Mouse (Mus musculus) intestine, embryonic 15.5 days (tissue): Measurements from ENCODE around the gene 1110008P14Rik. TPM values are rescaled to one million over a fixed set of nuclear protein-coding genes. Genes with fewer than 3 reads are reported as not detected.

Experiments
- ATAC-seq: fragments of 200-750 bp; cut with Nextera tagmentation; 2 replicates; pipeline ENCODE4 v1.8.0; 2017; ENCODE audit warnings: moderate TSS enrichment, moderate library complexity
- H3K27ac ChIP-seq: fragments of 300-500 bp; sonication (generic); 2 replicates; pipeline ENCODE4 v1.5.1; 2015; ENCODE audit warnings: mild to moderate bottlenecking, inconsistent platforms
- H3K27me3 ChIP-seq: fragments of 300-500 bp; sonication (generic); replicated peaks from 2 replicates; pipeline ENCODE4 v1.6.1; 2015; ENCODE audit warnings: inconsistent platforms
- H3K36me3 ChIP-seq: fragments of 300-500 bp; sonication (generic); 2 replicates; pipeline ENCODE4 v1.6.1; 2015; ENCODE audit warnings: inconsistent platforms
- H3K4me1 ChIP-seq: fragments of 300-500 bp; sonication (generic); replicated peaks from 2 replicates; pipeline ENCODE4 v1.6.1; 2015; ENCODE audit warnings: inconsistent platforms
- H3K4me2 ChIP-seq: fragments of 300-500 bp; sonication (generic); replicated peaks from 2 replicates; pipeline ENCODE4 v1.6.1; 2015; ENCODE audit warnings: mild to moderate bottlenecking, inconsistent platforms
- H3K4me3 ChIP-seq: fragments of 300-500 bp; sonication (generic); replicated peaks from 2 replicates; pipeline ENCODE4 v1.5.1; 2015; ENCODE audit warnings: inconsistent platforms
- H3K9ac ChIP-seq: fragments of 300-500 bp; sonication (generic); 2 replicates; pipeline ENCODE4 v1.6.1; 2015; ENCODE audit warnings: inconsistent platforms
- H3K9me3 ChIP-seq: fragments of 300-500 bp; sonication (generic); 2 replicates; pipeline ENCODE4 v1.6.1; 2016; ENCODE audit warnings: inconsistent platforms
- whole genome bisulfite sequencing: fragments of 180-500 bp; shearing (Covaris S2); methylation state at CpG from one replicate; pipeline ENCODE4 v1.1.7; 2015; 5-methylcytosine and 5-hydroxymethylcytosine counted together
- polyA plus RNA-seq: library from polyadenylated mRNA; unstranded; fragments of >200 nt; fragmentation: Nextera tagmentation; extraction: Ambion mirVana; gene quantifications from 2 replicates; pipeline ENCODE4 v1.2.1, GENCODE M21; 2015

Gene 1110008P14Rik
- polyA plus RNA-seq, 1 experiment from 2014 or later, result 38.6 TPM

GRCm38 (mm10) chr2:32420066-32420608 is 38.4 kb upstream of the 1110008P14Rik start:
- WGBS, result 87% methylated on average over 12 of the region's 12 CpGs
- no peak overlapping the region for H3K27ac ChIP-seq
- ATAC-seq, result no peak
- no peaks in the 10 kb centered on the region for H3K9me3 ChIP-seq
- H3K36me3 ChIP-seq, result peaks cover 39% of the 10 kb centered on the region
- no peak overlapping the region for H3K9ac ChIP-seq
- H3K4me2 ChIP-seq, result no peak overlapping the region
- no peaks in the 10 kb centered on the region for H3K27me3 ChIP-seq
- peaks cover 23% of the 10 kb centered on the region for H3K4me1 ChIP-seq
- no peak overlapping the region for H3K4me3 ChIP-seq

DNA sequence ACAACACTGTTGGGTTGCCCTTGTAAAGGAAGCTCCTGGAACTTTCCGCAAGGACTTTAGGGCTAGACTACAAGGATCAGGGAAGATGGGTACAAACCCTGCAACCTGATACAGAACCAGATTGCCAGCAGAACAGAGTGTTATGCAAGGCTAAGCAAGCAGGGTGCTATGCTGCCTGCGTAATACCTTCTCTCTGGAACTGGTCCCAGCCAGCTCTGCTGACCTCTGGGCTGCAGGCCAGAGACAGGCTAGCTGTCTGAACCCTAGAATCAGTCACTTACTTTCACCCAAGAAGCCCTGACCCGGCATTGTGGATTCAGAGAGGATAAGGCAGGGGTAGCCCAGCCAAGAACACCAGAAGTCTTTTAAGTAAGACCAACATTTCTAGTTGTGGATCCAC is 37.6 kb upstream of the 1110008P14Rik start:
- Histone ChIP-seq H3K27me3 (no peaks in the 10 kb centered on the region), H3K4me2 (no peak overlapping the region), H3K9ac (no peak overlapping the region), H3K36me3 (peaks cover 41% of the 10 kb centered on the region), H3K9me3 (no peaks in the 10 kb centered on the region), H3K4me1 (peaks cover 15% of the 10 kb centered on the region), H3K4me3 (no peak overlapping the region), H3K27ac (no peak overlapping the region)
- 87% methylated on average over 3 of the region's 3 CpGs for WGBS
- no peak for ATAC-seq

GRCm38 (mm10) chr2:32418430-32419151 is 36.9 kb upstream of the 1110008P14Rik start:
- whole genome bisulfite sequencing, result 76% methylated on average over 12 of the region's 12 CpGs
- Histone ChIP-seq H3K9ac (no peak overlapping the region), H3K27ac (no peak overlapping the region)

GRCm38 (mm10) chr2:32417486-32417885 is 35.7 kb upstream of the 1110008P14Rik start:
- no peak overlapping the region for H3K4me2 ChIP-seq
- no peak overlapping the region for H3K4me3 ChIP-seq
- H3K9ac ChIP-seq, result no peak overlapping the region
- H3K36me3 ChIP-seq, result peaks cover 46% of the 10 kb centered on the region
- WGBS, result 86% methylated on average over 8 of the region's 8 CpGs
- no peaks in the 10 kb centered on the region for H3K9me3 ChIP-seq
- no peak for ATAC-seq
- no peaks in the 10 kb centered on the region; the same call in 1 of the 2 replicates for H3K4me1 ChIP-seq
- H3K27me3 ChIP-seq, result no peaks in the 10 kb centered on the region
- no peak overlapping the region for H3K27ac ChIP-seq

More at GRCm38 (mm10) chr2:32418430-32419151, 36.9 kb upstream of the 1110008P14Rik start:
- Histone ChIP-seq H3K4me1 (peaks cover 10% of the 10 kb centered on the region), H3K9me3 (no peaks in the 10 kb centered on the region), H3K36me3 (peaks cover 46% of the 10 kb centered on the region), H3K4me2 (no peak overlapping the region), H3K27me3 (no peaks in the 10 kb centered on the region), H3K4me3 (no peak overlapping the region)
- peak; percentile 48; the same call in 1 of the 2 replicates for ATAC-seq

GRCm38 (mm10) chr2:32416556-32416955 is 34.8 kb upstream of the 1110008P14Rik start:
- no peak overlapping the region for H3K4me2 ChIP-seq
- H3K27ac ChIP-seq, result no peak overlapping the region
- H3K9me3 ChIP-seq, result no peaks in the 10 kb centered on the region
- ATAC-seq, result no peak
- no peaks in the 10 kb centered on the region for H3K4me1 ChIP-seq
- H3K9ac ChIP-seq, result no peak overlapping the region
- no peak overlapping the region for H3K4me3 ChIP-seq
- H3K36me3 ChIP-seq, result peaks cover 46% of the 10 kb centered on the region
- 79% methylated on average over 2 of the region's 2 CpGs for WGBS
- H3K27me3 ChIP-seq, result no peaks in the 10 kb centered on the region

DNA sequence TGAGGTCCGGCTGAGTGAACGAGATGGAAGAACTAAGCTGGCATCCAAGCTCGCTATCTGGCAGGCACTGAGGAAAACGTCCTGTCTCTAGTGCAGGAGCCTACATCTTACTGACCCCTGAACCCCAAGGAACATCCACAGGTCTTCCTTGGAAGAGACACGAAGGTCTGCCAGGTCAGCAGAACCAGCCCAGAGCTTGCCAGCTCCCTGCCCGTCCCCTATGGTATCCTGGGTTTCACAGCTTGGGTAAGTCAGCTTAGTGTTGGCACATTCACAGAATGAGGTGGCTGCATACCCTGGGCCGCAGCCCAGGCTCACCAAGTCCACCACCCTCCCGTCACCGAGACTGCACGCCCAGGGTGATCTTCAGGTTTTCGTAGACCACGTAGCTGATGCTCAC is 34.1 kb upstream of the 1110008P14Rik start:
- H3K36me3 ChIP-seq, result peaks cover 46% of the 10 kb centered on the region
- no peak overlapping the region for H3K27ac ChIP-seq
- no peak overlapping the region for H3K4me2 ChIP-seq
- ATAC-seq, result no peak
- no peaks in the 10 kb centered on the region for H3K4me1 ChIP-seq
- no peaks in the 10 kb centered on the region for H3K27me3 ChIP-seq
- no peaks in the 10 kb centered on the region for H3K9me3 ChIP-seq
- 91% methylated on average over 12 of the region's 12 CpGs for WGBS
- H3K4me3 ChIP-seq, result no peak overlapping the region
- H3K9ac ChIP-seq, result no peak overlapping the region

GRCm38 (mm10) chr2:32413936-32414335 is 32.2 kb upstream of the 1110008P14Rik start:
- H3K9ac ChIP-seq, result no peak overlapping the region
- no peak overlapping the region for H3K27ac ChIP-seq
- 0 out of 2 replicates have a peak, but pooled peaks cover 4% of the 10 kb centered on the region for H3K4me1 ChIP-seq
- H3K4me2 ChIP-seq, result no peak overlapping the region
- no peaks in the 10 kb centered on the region for H3K27me3 ChIP-seq
- 36% methylated on average over 5 of the region's 5 CpGs for WGBS
- no peak overlapping the region for H3K4me3 ChIP-seq
- H3K9me3 ChIP-seq, result no peaks in the 10 kb centered on the region
- no peak for ATAC-seq
- peaks cover 36% of the 10 kb centered on the region for H3K36me3 ChIP-seq

GRCm38 (mm10) chr2:32412742-32413531 is 31.2 kb upstream of the 1110008P14Rik start:
- ATAC-seq, result no peak
- Histone ChIP-seq H3K36me3 (peaks cover 33% of the 10 kb centered on the region), H3K27ac (no peak overlapping the region), H3K4me2 (no peak overlapping the region), H3K4me3 (no peak overlapping the region), H3K9me3 (no peaks in the 10 kb centered on the region), H3K27me3 (no peaks in the 10 kb centered on the region), H3K4me1 (0 out of 2 replicates have a peak, but pooled peaks cover 5% of the 10 kb centered on the region), H3K9ac (no peak overlapping the region)
- WGBS, result 84% methylated on average over 6 of the region's 6 CpGs

DNA sequence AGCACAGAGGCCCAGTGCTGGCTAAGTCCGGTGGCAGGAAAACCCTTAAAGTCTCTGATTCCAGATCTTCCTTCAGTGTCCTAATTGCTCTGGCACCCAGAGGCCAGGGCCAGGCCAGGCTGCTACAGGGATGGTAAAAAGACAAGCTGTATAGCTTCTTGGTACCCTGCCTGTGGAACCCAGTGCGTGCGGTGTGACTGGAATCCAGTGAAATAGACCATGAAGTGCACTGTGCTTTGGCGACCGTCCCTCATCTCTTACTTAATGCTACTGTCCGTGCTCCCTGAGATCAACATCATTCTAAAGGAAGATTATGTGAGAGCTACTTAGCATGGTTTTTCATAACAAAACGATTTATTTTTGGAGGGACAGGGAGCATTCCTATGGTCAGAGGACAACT is 29.7 kb upstream of the 1110008P14Rik start:
- Histone ChIP-seq H3K9ac (no peak overlapping the region), H3K27ac (no peak overlapping the region), H3K9me3 (no peaks in the 10 kb centered on the region), H3K4me1 (0 out of 2 replicates have a peak, but pooled peaks cover 5% of the 10 kb centered on the region), H3K4me3 (no peak overlapping the region), H3K36me3 (peaks cover 18% of the 10 kb centered on the region), H3K4me2 (no peak overlapping the region), H3K27me3 (no peaks in the 10 kb centered on the region)
- ATAC-seq, result no peak
- 85% methylated on average over 7 of the region's 7 CpGs for WGBS

DNA sequence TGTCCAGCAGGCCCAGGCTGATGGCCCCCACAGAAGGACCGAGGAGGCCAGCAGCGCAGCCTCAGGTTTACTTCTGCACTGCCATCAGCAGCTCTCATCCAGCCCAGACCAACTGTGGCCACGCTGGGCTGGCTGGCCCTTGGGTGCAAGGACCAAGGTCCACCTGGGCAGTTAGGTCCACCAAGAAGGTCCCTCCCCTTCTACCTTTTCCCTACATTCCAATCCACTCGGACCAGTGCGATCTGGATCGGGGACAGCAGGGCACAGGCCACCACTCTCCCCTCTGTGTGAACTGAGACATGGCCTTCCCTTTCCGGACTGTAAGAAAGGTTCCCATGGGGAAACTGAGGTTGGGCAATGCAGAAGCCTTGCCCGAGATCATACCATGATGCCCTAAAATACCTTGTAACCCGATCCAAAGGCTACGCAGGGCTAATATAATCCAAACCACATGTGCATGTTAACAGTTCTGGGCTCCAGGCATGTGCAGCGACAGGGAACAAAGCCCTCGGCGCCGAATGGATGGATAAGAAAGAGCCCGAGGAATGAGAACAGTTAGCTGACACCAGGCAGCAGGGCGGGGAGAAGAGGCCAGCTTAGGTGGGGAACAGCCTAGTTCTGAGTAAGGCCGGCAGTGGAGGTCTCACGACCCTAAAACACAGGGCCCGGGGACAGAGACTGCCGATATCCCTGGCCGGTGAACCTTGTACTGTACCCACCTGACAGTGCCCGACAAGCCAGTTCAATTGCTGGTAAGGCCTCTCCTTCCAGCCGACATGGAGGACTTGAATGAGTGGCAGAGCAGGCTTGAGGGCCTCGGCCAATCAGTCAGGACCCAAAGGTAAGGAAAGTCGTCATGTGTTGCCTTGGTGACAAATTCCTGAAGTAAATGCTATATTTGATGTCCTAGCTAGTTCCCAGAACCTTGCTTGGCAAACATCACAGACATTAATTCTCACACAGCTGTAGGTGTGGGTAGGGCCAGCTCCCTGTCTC is 27.0 kb upstream of the 1110008P14Rik start:
- Histone ChIP-seq H3K27me3 (no peaks in the 10 kb centered on the region), H3K4me2 (no peak overlapping the region), H3K4me3 (no peak overlapping the region), H3K9ac (no peak overlapping the region), H3K27ac (no peak overlapping the region), H3K9me3 (no peaks in the 10 kb centered on the region), H3K36me3 (no peaks in the 10 kb centered on the region), H3K4me1 (0 out of 2 replicates have a peak, but pooled peaks cover 5% of the 10 kb centered on the region)
- 61% methylated on average over 25 of the region's 25 CpGs for WGBS
- peak; percentile 21; the same call in 1 of the 2 replicates for ATAC-seq

GRCm38 (mm10) chr2:32407144-32407824 is 25.5 kb upstream of the 1110008P14Rik start:
- no peak for ATAC-seq
- H3K27ac ChIP-seq, result no peak overlapping the region

More at GRCm38 (mm10) chr2:32407144-32407824, 25.5 kb upstream of the 1110008P14Rik start:
- no peak overlapping the region for H3K9ac ChIP-seq
- peaks cover 6% of the 10 kb centered on the region for H3K36me3 ChIP-seq
- H3K9me3 ChIP-seq, result no peaks in the 10 kb centered on the region
- H3K4me2 ChIP-seq, result no peak overlapping the region
- WGBS, result 82% methylated on average over 7 of the region's 7 CpGs
- no peak overlapping the region for H3K4me3 ChIP-seq
- no peaks in the 10 kb centered on the region for H3K27me3 ChIP-seq
- 0 out of 2 replicates have a peak, but pooled peaks cover 5% of the 10 kb centered on the region for H3K4me1 ChIP-seq
